Mouse (Mus musculus) heart, adult 2 months (tissue): ENCODE measurements around the gene Olfr1080.

Experiments
- CTCF ChIP-seq: fragments of 200-600 bp; IDR thresholded peaks from 2 replicates; pipeline ENCODE4 v1.8.1; 2022; ENCODE audit warnings: antibody characterized with exemption, mild to moderate bottlenecking, moderate library complexity
- EP300 ChIP-seq: fragments of 200-500 bp; IDR thresholded peaks from 2 replicates; pipeline ENCODE4 v1.6.1; 2011; ENCODE audit warnings: low read depth, low read length, control low read depth; ENCODE audit not compliant: insufficient read depth
- POLR2A ChIP-seq: fragments of 200-500 bp; IDR thresholded peaks from 2 replicates; pipeline ENCODE4 v1.6.1; 2011; ENCODE audit warnings: mild to moderate bottlenecking, low read depth, low read length, control low read depth; ENCODE audit not compliant: insufficient read depth

GRCm38 (mm10) chr2:86542380-86542779 lies 15.7 kb downstream of the Olfr1080 start, which contains the start of gene Olfr1079:
- TF ChIP-seq POLR2A (no peak), CTCF (no peak), EP300 (no peak)
